Mouse (Mus musculus): ENCODE results near the gene Eps8. TPM values are rescaled to one million over a fixed set of nuclear protein-coding genes. Genes with fewer than 3 reads are reported as not detected.

Gene Eps8
- polyA plus RNA-seq, 1 experiment from 2014 or later, result 9.9 TPM

GRCm38 (mm10) chr6:137681000-137681399 lies 26.3 kb upstream of the Eps8 start:
- Histone ChIP-seq H3K4me2 (no peak overlapping the region), H3K4me3 (replicated peaks) (no peak overlapping the region), H3K4me1 (no peaks in the 10 kb centered on the region), H3K9ac (no peak overlapping the region), H3K27ac (no peak overlapping the region), H3K9me3 (no peaks in the 10 kb centered on the region), H3K27me3 (no peaks in the 10 kb centered on the region), H3K36me3 (replicated peaks) (no peaks in the 10 kb centered on the region)
- no peak for ATAC-seq (ENCODE audit: low FRiP score)
- 94% methylated on average over 2 of the region's 2 CpGs for WGBS

GRCm38 (mm10) chr6:137676581-137676980 lies 21.9 kb upstream of the Eps8 start:
- Histone ChIP-seq H3K4me3 (replicated peaks) (no peak overlapping the region), H3K36me3 (replicated peaks) (no peaks in the 10 kb centered on the region), H3K27ac (no peak overlapping the region), H3K9me3 (no peaks in the 10 kb centered on the region), H3K9ac (no peak overlapping the region), H3K4me2 (no peak overlapping the region), H3K27me3 (no peaks in the 10 kb centered on the region), H3K4me1 (no peaks in the 10 kb centered on the region)
- WGBS, result 93% methylated on average over 12 of the region's 12 CpGs
- ATAC-seq (ENCODE audit: low FRiP score), result no peak

GRCm38 (mm10) chr6:137675556-137675955 lies 20.9 kb upstream of the Eps8 start:
- WGBS, result 69% methylated on average over 5 of the region's 5 CpGs
- Histone ChIP-seq H3K36me3 (replicated peaks) (no peaks in the 10 kb centered on the region), H3K4me1 (no peaks in the 10 kb centered on the region), H3K9ac (no peak overlapping the region), H3K4me3 (replicated peaks) (no peak overlapping the region), H3K4me2 (no peak overlapping the region), H3K27me3 (no peaks in the 10 kb centered on the region), H3K27ac (no peak overlapping the region), H3K9me3 (no peaks in the 10 kb centered on the region)
- ATAC-seq (ENCODE audit: low FRiP score), result no peak

- no peaks in the 10 kb centered on the region for H3K4me1 ChIP-seq
- H3K9ac ChIP-seq, result no peak overlapping the region
- H3K36me3 ChIP-seq (replicated peaks), result no peaks in the 10 kb centered on the region
- no peak for ATAC-seq (ENCODE audit: low FRiP score)
- no peak overlapping the region for H3K27ac ChIP-seq
- no peak overlapping the region for H3K4me2 ChIP-seq
- no peaks in the 10 kb centered on the region for H3K9me3 ChIP-seq
- WGBS, result 68% methylated on average over 15 of the region's 15 CpGs
- no peak overlapping the region for H3K4me3 ChIP-seq (replicated peaks)
- no peaks in the 10 kb centered on the region for H3K27me3 ChIP-seq
Observed at GRCm38 (mm10) chr6:137673301-137673700, 18.6 kb upstream of the Eps8 start.

- Histone ChIP-seq H3K4me2 (no peak overlapping the region), H3K4me1 (no peaks in the 10 kb centered on the region), H3K27ac (no peak overlapping the region), H3K27me3 (no peaks in the 10 kb centered on the region), H3K9me3 (no peaks in the 10 kb centered on the region), H3K36me3 (replicated peaks) (no peaks in the 10 kb centered on the region), H3K9ac (no peak overlapping the region), H3K4me3 (replicated peaks) (no peak overlapping the region)
- no peak for ATAC-seq (ENCODE audit: low FRiP score)
- 90% methylated on average over 10 of the region's 10 CpGs for WGBS
Observed at GRCm38 (mm10) chr6:137671561-137671960, 16.9 kb upstream of the Eps8 start.

DNA sequence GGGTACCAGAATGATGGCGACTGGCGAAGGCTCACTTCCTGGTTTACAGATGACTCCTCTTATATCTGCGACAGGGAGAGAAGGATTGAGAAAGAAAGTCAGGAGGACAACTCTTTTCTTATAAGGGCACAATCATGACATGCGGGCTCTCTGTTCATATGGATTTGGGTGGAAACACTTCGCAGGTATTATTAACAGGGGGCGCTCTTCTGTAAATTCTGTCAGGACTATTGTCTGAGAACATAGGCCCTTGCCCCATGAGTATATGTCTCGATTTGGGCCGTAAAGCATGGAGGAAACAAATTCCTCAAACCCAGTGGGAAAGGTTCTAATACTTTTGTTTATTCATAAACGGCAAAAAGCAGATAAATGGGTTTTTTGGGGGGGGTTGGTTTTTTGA lies 16.1 kb upstream of the Eps8 start:
- ATAC-seq (ENCODE audit: low FRiP score), result no peak
- H3K9me3 ChIP-seq, result no peaks in the 10 kb centered on the region
- no peaks in the 10 kb centered on the region for H3K4me1 ChIP-seq
- no peaks in the 10 kb centered on the region for H3K27me3 ChIP-seq
- H3K4me3 ChIP-seq (replicated peaks), result no peak overlapping the region
- H3K4me2 ChIP-seq, result no peak overlapping the region
- WGBS, result 94% methylated on average over 9 of the region's 9 CpGs
- no peak overlapping the region for H3K27ac ChIP-seq
- no peaks in the 10 kb centered on the region for H3K36me3 ChIP-seq (replicated peaks)
- no peak overlapping the region for H3K9ac ChIP-seq

DNA sequence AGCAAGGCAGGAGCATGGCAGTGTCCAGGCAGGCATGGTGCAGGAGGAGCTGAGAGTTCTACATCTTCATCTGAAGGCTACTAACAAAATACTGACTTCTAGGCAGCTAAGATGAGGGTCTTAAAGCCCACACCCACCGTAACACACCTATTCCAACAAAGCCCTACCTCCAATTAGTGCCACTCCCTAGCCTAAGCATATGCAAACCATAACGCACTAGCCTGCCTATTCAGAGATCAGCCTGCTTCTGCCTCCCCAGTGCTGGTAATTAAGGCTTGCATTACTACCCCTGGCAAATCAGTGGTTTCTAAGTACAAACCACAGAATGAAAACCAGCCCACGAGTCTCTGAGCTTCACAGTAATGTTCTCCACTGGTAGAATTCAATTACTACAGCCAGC lies 15.2 kb upstream of the Eps8 start:
- Histone ChIP-seq H3K27ac (no peak overlapping the region), H3K4me1 (no peaks in the 10 kb centered on the region), H3K4me3 (replicated peaks) (no peak overlapping the region), H3K4me2 (no peak overlapping the region), H3K9ac (no peak overlapping the region), H3K9me3 (no peaks in the 10 kb centered on the region), H3K27me3 (no peaks in the 10 kb centered on the region), H3K36me3 (replicated peaks) (no peaks in the 10 kb centered on the region)
- 94% methylated on average over 3 of the region's 3 CpGs for WGBS
- no peak for ATAC-seq (ENCODE audit: low FRiP score)

DNA sequence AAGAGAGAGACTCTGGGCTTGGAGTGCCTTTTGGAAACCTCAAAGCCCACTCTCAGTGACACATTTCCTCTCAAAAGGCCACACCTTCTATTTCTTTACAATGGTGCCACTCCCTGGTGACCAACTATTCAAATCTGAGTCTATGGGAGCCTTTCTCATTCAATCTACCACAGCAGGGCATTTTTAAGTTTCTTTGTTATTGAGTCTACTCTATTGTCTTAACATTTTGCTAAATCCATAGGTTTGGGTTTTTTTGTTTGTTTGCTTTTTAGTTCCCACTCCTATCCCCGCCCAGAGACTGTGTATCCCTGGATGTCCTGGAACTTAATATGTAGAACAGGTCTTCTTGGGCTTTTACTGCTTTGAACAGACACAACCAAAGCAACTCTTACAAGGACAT lies 14.8 kb upstream of the Eps8 start:
- H3K27ac ChIP-seq, result no peak overlapping the region
- no peak for ATAC-seq (ENCODE audit: low FRiP score)
- H3K4me3 ChIP-seq (replicated peaks), result no peak overlapping the region
- no peak overlapping the region for H3K4me2 ChIP-seq
- H3K9me3 ChIP-seq, result no peaks in the 10 kb centered on the region
- H3K27me3 ChIP-seq, result no peaks in the 10 kb centered on the region
- H3K36me3 ChIP-seq (replicated peaks), result no peaks in the 10 kb centered on the region
- H3K4me1 ChIP-seq, result no peaks in the 10 kb centered on the region
- no peak overlapping the region for H3K9ac ChIP-seq
- WGBS, result 83% methylated on average over 1 of the region's 1 CpGs

DNA sequence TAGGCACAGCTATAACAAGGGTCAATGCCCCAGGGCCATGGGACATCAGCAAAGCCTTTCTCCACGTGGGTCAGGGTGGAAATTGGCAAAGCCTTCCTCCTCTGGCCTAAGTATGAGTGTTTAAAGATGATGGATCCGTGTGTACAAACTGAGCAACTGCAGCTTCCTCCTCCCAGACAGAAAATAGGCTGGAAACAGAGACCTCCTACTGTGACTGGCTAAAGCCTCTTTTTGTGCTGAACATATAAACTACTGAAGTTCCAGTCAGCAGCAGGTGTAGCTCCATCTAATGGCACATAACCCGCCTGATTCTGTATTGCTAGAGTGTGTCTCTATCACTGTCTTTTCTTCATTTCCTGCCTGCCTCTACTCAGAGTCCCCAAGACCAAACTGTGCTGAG lies 13.7 kb upstream of the Eps8 start:
- Histone ChIP-seq H3K4me1 (no peaks in the 10 kb centered on the region), H3K4me2 (no peak overlapping the region), H3K36me3 (replicated peaks) (no peaks in the 10 kb centered on the region), H3K27me3 (no peaks in the 10 kb centered on the region), H3K4me3 (replicated peaks) (no peak overlapping the region), H3K9me3 (no peaks in the 10 kb centered on the region), H3K27ac (no peak overlapping the region), H3K9ac (no peak overlapping the region)
- ATAC-seq (ENCODE audit: low FRiP score), result no peak
- WGBS, result 59% methylated on average over 3 of the region's 3 CpGs

DNA sequence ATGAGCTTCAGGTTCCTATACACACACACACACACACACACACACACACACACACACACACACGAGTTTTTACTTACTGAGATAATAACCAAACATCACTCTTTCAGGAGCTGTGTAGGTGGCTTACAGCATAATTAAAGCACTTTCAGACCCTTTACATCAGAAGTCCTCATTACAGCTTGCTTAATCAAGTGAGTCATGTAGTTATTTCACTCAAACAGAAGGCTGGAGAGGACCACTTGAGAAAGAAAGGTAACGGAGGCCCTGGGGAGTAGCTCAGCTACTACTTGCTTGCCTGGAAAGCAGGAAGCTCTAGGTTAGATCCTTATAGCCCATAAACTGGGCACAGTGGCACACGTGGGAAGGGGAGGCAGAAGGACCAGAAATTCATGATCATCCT lies 13.0 kb upstream of the Eps8 start:
- H3K4me3 ChIP-seq (replicated peaks), result no peak overlapping the region
- no peaks in the 10 kb centered on the region for H3K36me3 ChIP-seq (replicated peaks)
- no peak overlapping the region for H3K4me2 ChIP-seq
- H3K4me1 ChIP-seq, result no peaks in the 10 kb centered on the region
- no peaks in the 10 kb centered on the region for H3K27me3 ChIP-seq
- H3K27ac ChIP-seq, result no peak overlapping the region
- H3K9ac ChIP-seq, result no peak overlapping the region
- WGBS, result 64% methylated on average over 3 of the region's 3 CpGs
- no peak for ATAC-seq (ENCODE audit: low FRiP score)
- H3K9me3 ChIP-seq, result no peaks in the 10 kb centered on the region

- no peaks in the 10 kb centered on the region for H3K27me3 ChIP-seq
- ATAC-seq (ENCODE audit: low FRiP score), result no peak
- H3K4me1 ChIP-seq, result no peaks in the 10 kb centered on the region; the same call in 1 of the 2 replicates
- no peaks in the 10 kb centered on the region for H3K36me3 ChIP-seq (replicated peaks)
- H3K4me3 ChIP-seq (replicated peaks), result no peak overlapping the region
- no peak overlapping the region for H3K4me2 ChIP-seq
- H3K27ac ChIP-seq, result no peak overlapping the region
- H3K9me3 ChIP-seq, result no peaks in the 10 kb centered on the region
- 72% methylated on average over 3 of the region's 3 CpGs for WGBS
- no peak overlapping the region for H3K9ac ChIP-seq
Observed at GRCm38 (mm10) chr6:137664936-137665335, 10.3 kb upstream of the Eps8 start.

GRCm38 (mm10) chr6:137661583-137662365 lies 7.1 kb upstream of the Eps8 start:
- Histone ChIP-seq H3K9ac (no peak overlapping the region), H3K27ac (no peak overlapping the region), H3K4me3 (replicated peaks) (no peak overlapping the region), H3K4me2 (no peak overlapping the region), H3K36me3 (replicated peaks) (no peaks in the 10 kb centered on the region), H3K9me3 (no peaks in the 10 kb centered on the region), H3K27me3 (no peaks in the 10 kb centered on the region), H3K4me1 (no peaks in the 10 kb centered on the region; the same call in 1 of the 2 replicates)
- 92% methylated on average over 23 of the region's 23 CpGs for WGBS
- no peak for ATAC-seq (ENCODE audit: low FRiP score)

- no peaks in the 10 kb centered on the region for H3K27me3 ChIP-seq
- H3K9ac ChIP-seq, result no peak overlapping the region
- H3K4me1 ChIP-seq, result no peaks in the 10 kb centered on the region; the same call in 1 of the 2 replicates
- no peak overlapping the region for H3K27ac ChIP-seq
- whole genome bisulfite sequencing, result 74% methylated on average over 12 of the region's 12 CpGs
- ATAC-seq (ENCODE audit: low FRiP score), result no peak
- H3K9me3 ChIP-seq, result no peaks in the 10 kb centered on the region
- H3K36me3 ChIP-seq (replicated peaks), result no peaks in the 10 kb centered on the region
- H3K4me2 ChIP-seq, result no peak overlapping the region
- no peak overlapping the region for H3K4me3 ChIP-seq (replicated peaks)
Observed at GRCm38 (mm10) chr6:137658426-137659088, 3.9 kb upstream of the Eps8 start.
